Mouse (Mus musculus): ENCODE data around the gene Ndn.

GRCm38 (mm10) chr7:62348106-62348803 is 1.9 kb downstream of the Ndn start:
- TF ChIP-seq POLR2A (IDR thresholded peaks at IDR 0.05; ENCODE audit: low read depth, low read length), result no peak
- no peak for TF ChIP-seq CTCF (IDR thresholded peaks at IDR 0.05; ENCODE audit: extremely low read depth, insufficient read length, insufficient replicate concordance, low read depth, low read length)
